Mouse (Mus musculus): ENCODE measurements around the gene Zfp408. TPM values are rescaled to one million over a fixed set of nuclear protein-coding genes. Genes with fewer than 3 reads are reported as not detected.

The Zfp408 gene
- total RNA-seq (2021) = 10 to 100 TPM in 1 of 2 experiments, 1 to 10 TPM in 1; 9.3 to 11.1 TPM

GRCm38 (mm10) chr2:91649553-91650359 is at the start of gene Zfp408, which contains the start of gene Arhgap1:
Gene Zfp408, minus strand, starts transcription at chr2:91649791.
Gene Arhgap1, plus strand, starts transcription at chr2:91649860.
- intact Hi-C loops (cut with DNase I) = no loop called here
- peak; percentile 95 to 98 for DNase-seq (ENCODE audit: low spot score in 2 of 2)

DNA sequence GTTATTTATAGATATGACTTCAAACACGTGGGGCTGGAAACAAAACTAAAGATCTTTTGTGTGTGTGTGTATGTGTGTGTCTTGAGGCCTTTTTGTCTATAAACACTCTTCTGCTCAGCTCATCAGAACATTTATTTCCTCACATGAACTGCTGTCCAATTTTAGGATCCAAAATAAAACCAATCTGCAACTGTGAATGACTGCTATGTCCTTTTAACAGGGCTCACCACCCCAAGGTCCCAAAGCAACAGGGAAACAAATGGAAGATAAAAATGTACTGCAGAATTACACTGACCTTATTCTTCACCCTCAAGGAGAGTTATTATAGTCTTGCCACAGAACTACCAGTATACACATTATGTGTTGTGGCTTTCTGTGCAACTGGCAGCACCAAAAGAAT is 49.6 kb upstream of the Zfp408 start:
- intact Hi-C loops (cut with DNase I) = loop anchor here (5.0 kb wide), 1 partner anchor 58 kb away; no protein-coding TSS in a partner anchor
- no peak for DNase-seq (ENCODE audit: low spot score in 2 of 2)

GRCm38 (mm10) chr2:91696225-91696590 is 46.6 kb upstream of the Zfp408 start:
- no peak for DNase-seq (ENCODE audit: low spot score in 2 of 2)
- intact Hi-C loops (cut with DNase I) = loop anchor here (5.0 kb wide), 1 partner anchor 61 kb away; no protein-coding TSS in a partner anchor

GRCm38 (mm10) chr2:91695436-91696224 is 46.0 kb upstream of the Zfp408 start:
- DNase-seq (ENCODE audit: low spot score in 2 of 2) = peak; percentile 36 to 83
- intact Hi-C loops (cut with DNase I) = loop anchor here (5.0 kb wide), 1 partner anchor 62 kb away; no protein-coding TSS in a partner anchor

GRCm38 (mm10) chr2:91689452-91689851 is 39.9 kb upstream of the Zfp408 start:
- intact Hi-C loops (cut with DNase I) = no loop called here
- peak in 1 of 2 experiments; percentile 52 for DNase-seq (ENCODE audit: low spot score in 2 of 2)

DNA sequence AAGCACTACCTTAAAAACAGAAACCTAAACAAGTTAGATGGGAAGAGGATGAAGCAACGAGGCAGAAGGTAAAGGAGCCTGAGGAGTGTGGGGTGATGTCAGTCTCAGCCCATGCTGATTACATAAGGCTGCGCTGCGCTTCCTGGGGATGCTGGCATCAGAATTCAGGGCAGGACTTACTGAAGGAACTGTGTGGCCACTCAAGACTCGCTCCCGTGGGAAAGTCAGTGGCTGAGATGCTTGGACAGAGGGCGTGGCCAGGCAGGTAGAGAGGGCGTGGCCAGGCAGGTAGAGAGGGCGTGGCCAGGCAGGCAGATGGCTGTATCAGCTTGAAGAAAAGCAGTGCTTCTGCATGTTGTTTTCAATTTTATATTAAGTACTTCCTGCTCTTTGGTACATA is 34.3 kb upstream of the Zfp408 start:
- intact Hi-C loops (cut with DNase I) = no loop called here
- DNase-seq (ENCODE audit: low spot score in 2 of 2) = peak in 1 of 2 experiments; percentile 43

GRCm38 (mm10) chr2:91682850-91683249 is 33.3 kb upstream of the Zfp408 start:
- peak; percentile 54 to 82 for DNase-seq (ENCODE audit: low spot score in 2 of 2)
- intact Hi-C loops (cut with DNase I) = no loop called here

- DNase-seq (ENCODE audit: low spot score in 2 of 2) = no peak
- intact Hi-C loops (cut with DNase I) = no loop called here
Observed at GRCm38 (mm10) chr2:91676961-91677360, 27.4 kb upstream of the Zfp408 start.

- intact Hi-C loops (cut with DNase I) = no loop called here
Observed at GRCm38 (mm10) chr2:91676420-91676819, 26.8 kb upstream of the Zfp408 start.

DNA sequence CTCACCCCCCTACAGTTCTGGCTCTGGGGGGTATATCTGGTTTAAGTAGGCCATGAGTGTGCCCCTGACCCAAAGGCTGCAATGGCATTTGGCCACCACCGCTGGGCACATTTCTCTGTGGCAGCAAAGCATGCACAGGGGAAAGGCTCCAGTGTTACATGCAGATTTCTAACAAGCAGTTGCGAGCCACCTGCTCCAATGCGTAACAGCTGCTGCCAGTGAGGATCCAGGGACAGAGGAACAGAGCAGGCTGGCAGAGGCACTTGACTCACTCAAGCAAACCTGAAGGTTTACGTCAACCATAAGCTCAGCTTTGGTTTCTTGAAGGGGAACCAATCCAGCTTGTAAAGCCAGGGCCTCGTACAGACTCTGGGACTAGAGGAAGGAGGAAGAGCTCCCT is 25.3 kb upstream of the Zfp408 start:
- peak; percentile 45 to 80 for DNase-seq (ENCODE audit: low spot score in 2 of 2)
- intact Hi-C loops (cut with DNase I) = no loop called here

More at GRCm38 (mm10) chr2:91676420-91676819, 26.8 kb upstream of the Zfp408 start:
- no peak for DNase-seq (ENCODE audit: low spot score in 2 of 2)

DNA sequence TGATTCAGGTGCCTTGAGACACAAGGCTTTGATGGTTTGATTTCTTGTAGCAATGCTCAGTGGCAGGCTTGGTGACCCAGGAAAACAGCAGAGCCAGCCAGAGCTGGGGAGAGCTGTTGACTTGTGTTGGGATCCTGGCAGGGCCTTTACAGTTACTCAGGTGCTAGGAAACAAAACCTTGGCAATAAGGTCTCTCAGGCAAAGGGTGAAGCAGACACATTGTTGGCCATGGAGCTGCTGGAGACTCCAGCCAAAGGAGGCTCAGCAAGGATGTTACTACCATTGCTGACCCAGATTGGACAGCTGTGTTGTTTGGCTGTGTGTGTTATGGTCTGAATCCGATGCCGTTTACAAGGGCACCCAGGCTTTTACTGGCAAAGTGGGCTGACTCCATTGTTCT is 24.0 kb upstream of the Zfp408 start:
- intact Hi-C loops (cut with DNase I) = no loop called here
- DNase-seq (ENCODE audit: low spot score in 2 of 2) = no peak

DNA sequence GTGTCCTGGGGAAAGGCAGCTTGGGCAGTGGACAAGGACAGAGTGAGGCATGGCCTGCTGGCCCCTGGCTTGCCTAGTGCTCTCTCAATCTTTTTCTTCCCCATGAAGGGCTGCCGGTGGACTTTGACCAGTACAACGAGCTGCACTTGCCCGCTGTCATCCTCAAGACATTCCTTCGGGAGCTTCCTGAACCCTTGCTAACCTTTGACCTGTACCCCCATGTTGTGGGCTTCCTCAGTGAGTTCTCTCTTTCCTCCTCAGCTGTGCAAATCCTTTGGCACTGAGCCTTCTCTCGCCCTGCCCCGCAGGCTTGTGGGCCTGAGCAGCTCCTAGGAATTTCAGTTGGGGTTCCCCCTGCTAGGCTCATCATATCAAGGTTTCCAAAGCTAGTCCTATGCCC is 20.4 kb upstream of the Zfp408 start:
- intact Hi-C loops (cut with DNase I) = no loop called here
- DNase-seq (ENCODE audit: low spot score in 2 of 2) = no peak

GRCm38 (mm10) chr2:91669326-91669725 is 19.7 kb upstream of the Zfp408 start:
- intact Hi-C loops (cut with DNase I) = no loop called here
- no peak for DNase-seq (ENCODE audit: low spot score in 2 of 2)

DNA sequence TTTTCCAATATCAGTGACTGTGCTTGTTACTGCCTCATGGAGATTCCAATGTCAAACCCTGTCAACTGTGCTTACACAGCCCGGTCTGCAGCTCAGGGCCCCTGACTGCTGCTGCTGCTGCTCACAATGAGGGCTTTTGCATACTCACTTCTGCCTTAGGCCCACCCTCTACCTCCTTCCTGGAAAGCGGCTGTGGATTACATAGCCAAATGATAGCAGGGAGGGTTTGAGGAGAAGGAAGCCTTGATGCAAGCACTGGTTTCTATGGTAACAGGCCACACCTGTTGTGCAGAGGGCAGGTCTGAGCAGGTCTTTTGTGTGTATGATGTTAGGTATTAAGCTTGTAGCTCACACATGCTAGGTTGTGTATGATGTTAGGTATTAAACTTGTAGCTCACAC is 18.2 kb upstream of the Zfp408 start:
- intact Hi-C loops (cut with DNase I) = no loop called here
- no peak for DNase-seq (ENCODE audit: low spot score in 2 of 2)

- intact Hi-C loops (cut with DNase I) = no loop called here
- DNase-seq (ENCODE audit: low spot score in 2 of 2) = no peak
Observed at GRCm38 (mm10) chr2:91666386-91666910, 16.9 kb upstream of the Zfp408 start.

- peak in 1 of 2 experiments; percentile 37 for DNase-seq (ENCODE audit: low spot score in 2 of 2)
- intact Hi-C loops (cut with DNase I) = no loop called here
Observed at GRCm38 (mm10) chr2:91664780-91665179, 15.2 kb upstream of the Zfp408 start.

DNA sequence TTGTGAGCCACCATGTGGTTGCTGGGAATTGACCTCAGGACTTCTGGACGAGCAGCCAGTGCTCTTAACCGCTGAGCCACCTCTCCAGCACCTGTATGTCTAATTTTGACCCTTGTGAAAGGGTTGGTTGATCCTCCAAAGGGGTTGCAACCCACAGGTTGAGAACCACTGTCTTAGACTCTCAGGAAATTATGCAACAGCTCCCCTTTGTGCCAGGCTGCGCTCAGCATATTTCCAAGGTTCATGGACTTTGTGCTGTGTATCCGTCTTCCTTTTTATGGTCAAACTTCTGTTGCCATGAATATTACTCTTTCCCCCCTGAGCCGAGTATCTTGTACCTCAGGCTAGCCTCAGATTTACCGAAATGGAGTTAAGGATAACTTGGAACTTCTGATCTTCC is 11.4 kb upstream of the Zfp408 start:
- no peak for DNase-seq (ENCODE audit: low spot score in 2 of 2)
- intact Hi-C loops (cut with DNase I) = no loop called here

DNA sequence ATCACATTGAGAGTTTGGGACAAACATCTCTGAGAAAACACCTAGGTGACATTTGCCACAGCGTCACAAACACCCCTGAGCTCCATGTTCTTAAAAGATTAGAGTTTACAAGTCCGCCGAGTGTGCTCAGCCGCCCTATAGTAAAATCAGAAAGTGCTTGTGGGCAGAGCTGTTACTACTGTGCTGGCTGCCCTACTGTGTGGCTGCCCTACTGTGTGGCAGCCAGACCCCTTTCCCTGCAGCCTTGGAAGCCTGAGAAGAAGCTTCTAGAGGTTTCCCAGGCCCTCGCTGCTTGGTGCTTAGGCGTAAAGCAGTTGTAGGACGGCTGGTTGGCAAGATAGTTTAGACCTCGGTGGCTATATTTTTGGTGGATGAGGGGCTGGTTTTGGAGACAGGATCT is 10.1 kb upstream of the Zfp408 start:
- intact Hi-C loops (cut with DNase I) = no loop called here
- no peak for DNase-seq (ENCODE audit: low spot score in 2 of 2)

GRCm38 (mm10) chr2:91656774-91657173 is 7.2 kb upstream of the Zfp408 start:
- no peak for DNase-seq (ENCODE audit: low spot score in 2 of 2)
- intact Hi-C loops (cut with DNase I) = no loop called here

DNA sequence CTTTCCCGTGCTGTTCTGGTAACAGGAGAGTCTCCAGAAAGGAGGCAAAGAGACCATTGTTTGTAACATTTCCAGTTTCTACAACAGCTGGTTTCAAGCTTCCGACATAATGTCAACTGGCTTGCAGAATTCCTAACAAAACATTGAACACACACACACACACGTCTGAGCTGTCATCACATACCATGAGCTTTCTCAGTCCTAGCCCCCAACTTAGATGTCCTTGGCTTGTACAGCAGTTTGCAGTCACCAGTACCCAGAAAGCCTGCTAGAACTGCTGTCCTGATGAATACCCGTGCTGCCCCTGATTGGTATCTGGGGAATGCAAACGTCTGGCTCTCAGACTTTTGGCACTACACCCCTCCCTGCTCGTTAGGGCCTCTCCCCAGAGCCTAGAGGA is 6.2 kb upstream of the Zfp408 start:
- no peak for DNase-seq (ENCODE audit: low spot score in 2 of 2)
- intact Hi-C loops (cut with DNase I) = no loop called here
